Mouse (Mus musculus): ENCODE measurements around the gene Glcci1. TPM values are rescaled to one million over a fixed set of nuclear protein-coding genes. Genes with fewer than 3 reads are reported as not detected.
"Not testable (repeated sequence)": the region's sequence is repeated elsewhere in the genome, so short reads cannot be mapped to it uniquely, and the experiment has no call there.

Glcci1 gene
- total and polyA plus RNA-seq, 2 experiments from 2014 or later: 9.9 to 26.4 TPM

DNA sequence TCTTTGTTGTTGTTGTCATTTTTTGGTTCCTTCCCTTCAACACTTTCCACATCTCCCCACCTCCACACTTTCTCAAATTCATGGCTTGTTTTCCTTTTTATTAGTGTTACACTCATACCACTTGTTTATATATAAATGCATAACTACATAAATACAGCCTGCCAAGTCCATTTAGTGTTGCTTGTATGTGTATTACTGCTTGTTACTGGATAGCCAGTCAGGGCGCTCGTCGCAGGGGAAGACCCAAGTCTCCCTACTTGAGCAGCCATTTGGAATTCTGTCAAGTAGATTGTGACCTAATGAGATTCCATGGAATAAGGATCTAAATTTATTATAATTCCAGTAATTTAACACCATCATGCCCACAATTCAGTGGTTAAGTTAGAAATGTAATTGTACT, 10.3 kb downstream of the Glcci1 start:
- TF ChIP-seq CTCF (IDR thresholded peaks at IDR 0.05; ENCODE audit: low read depth): no peak
- Histone ChIP-seq H3K36me3 (ENCODE audit: insufficient read depth) (no peaks in the 10 kb centered on the region), H3K9me3 (ENCODE audit: low read length) (no peaks in the 10 kb centered on the region), H3K27me3 (ENCODE audit: insufficient read depth, low read length) (no peaks in the 10 kb centered on the region), H3K27ac (ENCODE audit: low read depth, low read length) (no peak overlapping the region), H3K4me3 (ENCODE audit: low read depth, low read length) (no peak overlapping the region), H3K9ac (no peak overlapping the region), H3K4me1 (ENCODE audit: insufficient read depth) (no peaks in the 10 kb centered on the region), H3K4me2 (ENCODE audit: low read depth) (no peak overlapping the region)
- DNase-seq: no peak
- WGBS: 54% methylated on average over 3 of the region's 3 CpGs
- ATAC-seq: no peak

- Histone ChIP-seq H3K9ac (no peak overlapping the region), H3K27ac (ENCODE audit: low read depth, low read length) (no peak overlapping the region), H3K27me3 (ENCODE audit: insufficient read depth, low read length) (no peaks in the 10 kb centered on the region), H3K4me1 (ENCODE audit: insufficient read depth) (no peaks in the 10 kb centered on the region), H3K9me3 (ENCODE audit: low read length) (no peaks in the 10 kb centered on the region), H3K36me3 (ENCODE audit: insufficient read depth) (no peaks in the 10 kb centered on the region), H3K4me2 (ENCODE audit: low read depth) (no peak overlapping the region), H3K4me3 (ENCODE audit: low read depth, low read length) (no peak overlapping the region)
- ATAC-seq (no peak), DNase-seq (no peak)
- no peak for TF ChIP-seq CTCF (IDR thresholded peaks at IDR 0.05; ENCODE audit: low read depth)
- WGBS: 97% methylated on average over 4 of the region's 4 CpGs
Measured at GRCm38 (mm10) chr6:8521231-8521630, 11.8 kb downstream of the Glcci1 start.

- Histone ChIP-seq H3K9me3 (ENCODE audit: low read length) (no peaks in the 10 kb centered on the region), H3K4me2 (ENCODE audit: low read depth) (no peak overlapping the region), H3K9ac (no peak overlapping the region), H3K27me3 (ENCODE audit: insufficient read depth, low read length) (no peaks in the 10 kb centered on the region), H3K36me3 (ENCODE audit: insufficient read depth) (no peaks in the 10 kb centered on the region), H3K4me3 (ENCODE audit: low read depth, low read length) (no peak overlapping the region), H3K4me1 (ENCODE audit: insufficient read depth) (no peaks in the 10 kb centered on the region), H3K27ac (ENCODE audit: low read depth, low read length) (no peak overlapping the region)
- DNase-seq: no peak
- ATAC-seq: no peak
- 89% methylated on average over 5 of the region's 5 CpGs for WGBS
- TF ChIP-seq CTCF (IDR thresholded peaks at IDR 0.05; ENCODE audit: low read depth): no peak
Measured at GRCm38 (mm10) chr6:8524717-8525116, 15.3 kb downstream of the Glcci1 start.

DNA sequence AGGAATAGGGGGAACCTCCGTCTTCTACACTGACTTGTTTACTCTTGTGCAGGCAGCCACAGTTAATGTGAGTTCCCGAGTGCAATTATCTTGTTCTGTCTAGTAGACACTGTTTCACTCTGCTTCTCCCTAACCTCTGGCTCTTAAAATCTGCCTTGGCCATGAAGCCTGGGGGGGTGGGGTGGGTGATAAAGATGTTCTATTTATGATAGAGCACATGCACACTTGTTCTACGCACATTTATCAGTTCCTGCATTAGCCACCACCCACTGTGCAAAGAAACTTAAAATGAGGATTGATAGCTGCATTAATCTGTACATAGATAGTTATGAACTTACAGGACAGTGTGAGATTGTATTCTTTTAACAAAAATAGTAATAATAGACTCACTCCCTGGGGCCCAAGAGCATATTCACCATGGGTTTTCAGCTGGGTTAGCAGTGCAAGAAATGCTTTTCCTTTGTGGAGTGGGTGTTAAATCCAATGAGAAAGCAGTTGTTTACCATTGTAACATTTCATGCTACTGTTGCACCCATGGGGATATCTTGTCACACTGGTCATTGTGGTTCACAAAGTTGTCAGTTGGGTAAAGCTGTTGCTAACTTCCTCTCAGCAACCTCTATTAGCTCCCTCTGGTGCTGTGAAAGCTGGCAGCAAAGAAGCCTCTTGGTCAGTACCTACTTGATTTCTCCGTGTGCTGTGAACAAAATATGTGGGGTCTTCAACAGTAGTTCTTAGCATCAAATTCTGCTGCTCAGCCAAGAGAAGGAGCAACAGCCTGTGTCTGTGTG, 21.9 kb downstream of the Glcci1 start:
- no peaks in the 10 kb centered on the region for H3K9me3 ChIP-seq (ENCODE audit: low read length)
- TF ChIP-seq CTCF (IDR thresholded peaks at IDR 0.05; ENCODE audit: low read depth): no peak
- H3K27me3 ChIP-seq (ENCODE audit: insufficient read depth, low read length): no peaks in the 10 kb centered on the region
- DNase-seq (no peak), ATAC-seq (no peak)
- no peak overlapping the region for H3K9ac ChIP-seq
- no peak overlapping the region for H3K4me2 ChIP-seq (ENCODE audit: low read depth)
- WGBS: 86% methylated on average over 4 of the region's 4 CpGs
- no peaks in the 10 kb centered on the region for H3K4me1 ChIP-seq (ENCODE audit: insufficient read depth)
- no peak overlapping the region for H3K4me3 ChIP-seq (ENCODE audit: low read depth, low read length)
- no peak overlapping the region for H3K27ac ChIP-seq (ENCODE audit: low read depth, low read length)
- no peaks in the 10 kb centered on the region for H3K36me3 ChIP-seq (ENCODE audit: insufficient read depth)

- TF ChIP-seq CTCF (IDR thresholded peaks at IDR 0.05; ENCODE audit: low read depth): no peak
- ATAC-seq: no peak
Measured at GRCm38 (mm10) chr6:8536944-8537343, 27.5 kb downstream of the Glcci1 start.

GRCm38 (mm10) chr6:8541531-8541930, 32.1 kb downstream of the Glcci1 start:
- not testable (repeated sequence) for DNase-seq; H3K27me3 ChIP-seq (ENCODE audit: insufficient read depth, low read length); H3K4me3 ChIP-seq (ENCODE audit: low read depth, low read length); H3K4me2 ChIP-seq (ENCODE audit: low read depth); H3K9me3 ChIP-seq (ENCODE audit: low read length); H3K36me3 ChIP-seq (ENCODE audit: insufficient read depth); H3K4me1 ChIP-seq (ENCODE audit: insufficient read depth); H3K9ac ChIP-seq; H3K27ac ChIP-seq (ENCODE audit: low read depth, low read length); ATAC-seq
- WGBS: 57% methylated on average over 2 of the region's 4 CpGs

More at GRCm38 (mm10) chr6:8536944-8537343, 27.5 kb downstream of the Glcci1 start:
- Histone ChIP-seq H3K27ac (ENCODE audit: low read depth, low read length) (no peak overlapping the region), H3K9me3 (ENCODE audit: low read length) (no peaks in the 10 kb centered on the region), H3K27me3 (ENCODE audit: insufficient read depth, low read length) (no peaks in the 10 kb centered on the region), H3K4me3 (ENCODE audit: low read depth, low read length) (no peak overlapping the region), H3K4me2 (ENCODE audit: low read depth) (no peak overlapping the region), H3K36me3 (ENCODE audit: insufficient read depth) (no peaks in the 10 kb centered on the region), H3K9ac (no peak overlapping the region), H3K4me1 (ENCODE audit: insufficient read depth) (no peaks in the 10 kb centered on the region)
- 68% methylated on average over 2 of the region's 2 CpGs for WGBS
- DNase-seq: no peak

DNA sequence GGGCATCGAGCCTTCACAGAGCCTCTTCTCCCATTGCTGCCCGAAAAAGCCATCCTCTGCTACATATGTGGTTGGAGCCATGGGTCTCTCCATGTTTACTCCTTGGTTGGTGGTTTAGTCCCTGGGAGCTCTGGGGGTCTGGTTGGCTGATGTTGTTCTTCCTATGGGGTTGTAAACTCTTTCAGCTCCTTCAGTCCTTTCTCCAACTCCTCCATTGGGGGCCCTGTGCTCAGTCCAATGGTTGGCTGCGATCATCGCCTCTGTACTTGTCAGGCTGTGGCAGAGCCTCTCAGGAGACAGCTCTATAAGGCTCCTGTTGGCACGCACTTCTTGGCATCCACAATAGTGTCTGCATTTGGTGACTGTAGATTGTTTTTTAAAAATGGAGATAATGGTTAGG, 35.4 kb downstream of the Glcci1 start:
- Histone ChIP-seq H3K9ac (no peak overlapping the region), H3K4me2 (ENCODE audit: low read depth) (no peak overlapping the region), H3K27ac (ENCODE audit: low read depth, low read length) (no peak overlapping the region), H3K4me3 (ENCODE audit: low read depth, low read length) (no peak overlapping the region), H3K4me1 (ENCODE audit: insufficient read depth) (no peaks in the 10 kb centered on the region), H3K9me3 (ENCODE audit: low read length) (no peaks in the 10 kb centered on the region), H3K27me3 (ENCODE audit: insufficient read depth, low read length) (no peaks in the 10 kb centered on the region), H3K36me3 (ENCODE audit: insufficient read depth) (peaks cover 4% of the 10 kb centered on the region; the same call in 1 of the 2 replicates)
- ATAC-seq: no peak
- no peak for DNase-seq
- TF ChIP-seq CTCF (IDR thresholded peaks at IDR 0.05; ENCODE audit: low read depth): no peak
- 93% methylated on average over 5 of the region's 5 CpGs for WGBS

Data from forebrain, postnatal 0 days (tissue).